Mouse (Mus musculus): ENCODE measurements at regions not wholly inside any gene's neighbourhood (a gene's known extent, or its start where the extent isn't known, plus 50 kb on each side); places are given as distances from the start of the nearest gene placed in this dataset.

GRCm38 (mm10) chr12:29049801-29050200 lies 298.2 kb downstream of the Eipr1 start:
- TF ChIP-seq CTCF (IDR thresholded peaks at IDR 0.05; ENCODE audit: extremely low read depth, insufficient read depth, insufficient read length, insufficient replicate concordance) (no peak), POLR2A (IDR thresholded peaks at IDR 0.05; ENCODE audit: low read depth, low read length) (no peak)

All from spleen, adult 2 months (tissue).